Mouse (Mus musculus) olfactory bulb, adult 2 months (tissue): ENCODE measurements at regions not wholly inside any gene's neighbourhood (a gene's known extent, or its start where the extent isn't known, plus 50 kb on each side); places are given as distances from the start of the nearest gene placed in this dataset.

Experiments used
- H3K27ac ChIP-seq: fragments of 200-500 bp; 2 replicates; pipeline ENCODE4 v1.5.1; 2012; ENCODE audit warnings: low read depth, low read length; ENCODE audit not compliant: insufficient read depth
- H3K4me1 ChIP-seq: fragments of 200-500 bp; 2 replicates; pipeline ENCODE4 v1.6.1; 2012; ENCODE audit warnings: low read length; ENCODE audit not compliant: control insufficient read depth, insufficient read depth
- H3K4me3 ChIP-seq: fragments of 200-500 bp; 2 replicates; pipeline ENCODE4 v1.5.1; 2012; ENCODE audit warnings: mild to moderate bottlenecking, low read depth, low read length, moderate library complexity; ENCODE audit not compliant: insufficient read depth
- CTCF ChIP-seq: fragments of 200-500 bp; IDR thresholded peaks from 2 replicates; pipeline ENCODE4 v1.5.1; 2012; ENCODE audit warnings: low read depth, mild to moderate bottlenecking, low read length, moderate library complexity; ENCODE audit not compliant: insufficient read depth
- POLR2A ChIP-seq: fragments of 200-500 bp; IDR thresholded peaks from 2 replicates; pipeline ENCODE4 v1.6.1; 2012; ENCODE audit warnings: mild to moderate bottlenecking, low read depth, low read length, moderate library complexity; ENCODE audit not compliant: insufficient read depth
- WGBS: fragments of 180-500 bp; shearing (Covaris S2); methylation state at CpG from one replicate; pipeline ENCODE4 v1.1.7; 2018; 5-methylcytosine and 5-hydroxymethylcytosine counted together

DNA sequence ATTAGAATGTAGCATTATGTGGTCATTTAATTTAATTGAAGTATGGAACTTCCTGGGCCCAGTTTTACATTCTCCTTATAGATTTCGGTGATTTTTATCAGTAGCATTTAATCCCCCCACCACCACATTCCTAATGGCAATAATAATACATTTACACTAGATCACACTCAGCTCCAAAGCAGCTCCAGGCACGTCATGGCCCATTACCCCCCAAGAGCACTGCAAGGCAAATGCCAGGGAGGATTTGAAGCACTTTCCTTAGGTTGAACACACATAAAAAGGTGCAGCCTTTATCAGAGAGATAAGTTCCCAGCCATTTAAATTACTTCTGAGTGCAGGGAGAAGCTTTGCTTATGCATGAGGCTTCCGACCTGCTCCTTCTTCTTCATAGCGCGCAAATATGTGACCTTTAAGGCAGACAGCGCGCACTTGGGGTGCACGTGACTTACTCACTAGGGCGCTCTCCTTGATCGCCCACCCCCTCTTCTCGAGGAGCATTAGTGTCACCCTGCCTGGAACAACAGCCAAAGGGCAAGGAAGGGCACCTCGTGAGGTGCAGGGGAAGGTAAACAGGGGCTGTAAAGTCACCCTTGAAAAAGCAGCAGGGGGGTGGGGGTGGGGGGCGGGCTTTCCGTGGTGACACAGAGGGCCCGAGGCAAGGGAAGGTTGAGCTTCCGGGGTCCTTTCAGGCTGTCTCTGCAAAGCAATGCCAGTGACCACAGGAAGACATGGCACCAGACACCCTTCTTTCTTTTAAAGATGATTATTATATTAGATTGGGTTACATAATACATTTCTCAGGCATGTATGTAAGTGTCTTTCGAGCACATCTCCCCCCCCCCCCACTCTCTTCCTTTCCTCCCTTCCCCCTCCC lies 160.8 kb upstream of the Spats2l start:
- Histone ChIP-seq H3K4me3 (peak overlapping the region; percentile 40), H3K27ac (no peak overlapping the region), H3K4me1 (peaks cover 6% of the 10 kb centered on the region)
- TF ChIP-seq POLR2A (no peak), CTCF (no peak)
- 33% methylated on average over 17 of the region's 17 CpGs for WGBS

DNA sequence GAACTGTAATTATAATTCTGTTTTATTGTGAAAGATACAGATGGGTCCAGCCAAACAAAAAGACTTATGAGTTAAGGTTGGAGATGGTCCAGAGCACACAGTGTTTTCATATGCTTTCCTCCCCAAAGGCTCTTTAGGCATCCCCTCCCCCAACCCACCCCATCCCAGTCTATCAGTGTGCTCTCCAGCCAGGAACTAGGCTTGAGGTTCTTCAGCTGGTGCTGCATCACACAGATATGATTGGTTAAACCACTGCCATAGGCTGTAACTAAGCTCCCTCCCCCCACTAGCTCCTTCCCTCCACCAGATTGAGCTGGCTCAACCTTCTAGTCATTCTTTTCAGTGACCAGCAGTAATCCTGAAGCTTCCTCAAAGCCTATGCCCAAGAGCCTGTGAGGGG lies 158.8 kb upstream of the Spats2l start:
- TF ChIP-seq POLR2A (no peak), CTCF (no peak)
- H3K4me1 ChIP-seq, result peaks cover 6% of the 10 kb centered on the region
- no peak overlapping the region for H3K4me3 ChIP-seq
- H3K27ac ChIP-seq, result no peak overlapping the region

DNA sequence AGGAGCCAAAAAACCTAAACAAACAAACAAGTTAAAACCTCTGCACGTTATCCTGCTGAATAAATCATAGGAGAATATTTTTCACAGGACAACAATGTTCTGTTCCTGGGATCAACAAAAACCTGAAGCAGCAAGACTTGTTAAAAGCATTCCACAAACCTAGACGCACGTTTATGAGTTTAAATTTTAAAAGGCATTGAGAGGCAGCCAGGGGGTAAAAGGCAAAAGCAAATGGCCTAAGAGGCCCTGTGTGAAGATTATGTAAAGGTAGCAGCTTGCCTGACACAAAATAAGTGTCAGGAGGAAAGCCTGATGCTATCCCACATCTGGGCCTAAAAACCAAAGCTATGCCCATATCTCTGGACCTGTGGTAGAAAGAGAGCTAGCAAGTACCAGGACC lies 156.6 kb upstream of the Spats2l start:
- peaks cover 6% of the 10 kb centered on the region for H3K4me1 ChIP-seq
- no peak overlapping the region for H3K4me3 ChIP-seq
- WGBS, result 90% methylated on average over 3 of the region's 3 CpGs
- TF ChIP-seq POLR2A, result no peak
- no peak for TF ChIP-seq CTCF
- no peak overlapping the region for H3K27ac ChIP-seq

DNA sequence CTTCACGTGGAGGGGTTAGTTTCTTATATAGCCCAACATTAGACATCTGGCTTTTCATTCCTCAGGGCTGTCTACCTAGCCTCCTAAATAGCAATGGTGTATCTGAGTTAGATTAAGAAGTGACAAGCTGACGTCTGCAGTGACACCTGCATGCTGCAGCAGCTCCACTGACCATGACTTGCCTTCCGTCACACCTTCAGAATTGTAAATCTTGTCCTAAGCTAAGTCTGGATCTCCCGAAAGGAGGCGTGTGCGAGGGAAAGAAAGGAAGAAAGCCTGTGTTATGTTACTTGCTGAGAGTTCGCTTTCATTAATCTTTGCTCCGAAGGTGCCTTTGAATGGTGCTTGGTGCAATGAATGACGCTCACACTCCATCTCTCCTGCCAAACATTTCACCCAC lies 151.4 kb upstream of the Spats2l start:
- no peak for TF ChIP-seq POLR2A
- no peak for TF ChIP-seq CTCF
- Histone ChIP-seq H3K4me1 (no peaks in the 10 kb centered on the region), H3K27ac (no peak overlapping the region), H3K4me3 (no peak overlapping the region)
- WGBS, result 77% methylated on average over 9 of the region's 9 CpGs

DNA sequence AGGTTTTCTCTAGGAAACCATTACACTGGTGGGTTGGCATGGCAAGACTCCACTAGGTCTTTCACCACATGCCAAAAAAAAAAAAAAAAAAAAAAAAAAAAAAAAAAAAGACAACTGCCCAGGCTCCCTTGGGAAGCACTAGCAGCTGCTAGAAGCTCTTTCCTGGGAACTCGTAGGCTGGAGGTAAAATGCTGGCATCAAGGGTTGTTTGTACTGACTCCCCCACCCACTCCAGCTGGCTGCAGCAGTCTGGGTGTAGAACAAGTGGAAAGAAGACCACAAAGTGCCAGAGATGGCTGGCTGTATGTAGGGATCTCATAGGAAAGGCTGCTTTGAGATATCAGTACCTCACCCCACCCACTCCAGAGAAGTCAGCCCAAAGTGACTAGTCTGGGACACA lies 140.0 kb upstream of the Spats2l start:
- 12% methylated on average over 1 of the region's 1 CpGs for WGBS
- H3K27ac ChIP-seq, result no peak overlapping the region
- TF ChIP-seq POLR2A, result no peak
- no peak for TF ChIP-seq CTCF

DNA sequence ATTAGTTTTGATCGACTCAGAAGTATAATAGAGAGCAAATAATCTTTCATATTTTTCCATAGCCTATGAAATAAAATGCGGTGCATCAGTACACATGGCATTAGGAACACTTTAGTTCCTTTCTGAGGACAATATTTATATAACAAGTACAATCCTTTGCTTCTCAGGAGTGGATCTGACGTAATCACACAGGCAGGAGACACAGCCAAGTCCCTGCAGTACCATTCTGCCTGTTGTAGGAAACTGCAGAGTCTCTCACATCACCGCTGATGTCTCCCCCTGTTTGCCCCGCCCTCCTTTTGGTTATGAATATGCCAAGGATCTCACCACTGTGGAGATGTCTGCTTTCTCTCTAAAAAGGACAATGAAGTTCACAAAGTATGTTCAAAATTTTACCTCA lies 131.8 kb upstream of the Spats2l start:
- Histone ChIP-seq H3K4me1 (no peaks in the 10 kb centered on the region), H3K4me3 (no peak overlapping the region), H3K27ac (no peak overlapping the region)
- no peak for TF ChIP-seq CTCF
- no peak for TF ChIP-seq POLR2A
- 82% methylated on average over 5 of the region's 5 CpGs for WGBS

More for the DNA sequence above, 140.0 kb upstream of the Spats2l start:
- H3K4me3 ChIP-seq, result no peak overlapping the region
- H3K4me1 ChIP-seq, result no peaks in the 10 kb centered on the region; the same call in 1 of the 2 replicates

DNA sequence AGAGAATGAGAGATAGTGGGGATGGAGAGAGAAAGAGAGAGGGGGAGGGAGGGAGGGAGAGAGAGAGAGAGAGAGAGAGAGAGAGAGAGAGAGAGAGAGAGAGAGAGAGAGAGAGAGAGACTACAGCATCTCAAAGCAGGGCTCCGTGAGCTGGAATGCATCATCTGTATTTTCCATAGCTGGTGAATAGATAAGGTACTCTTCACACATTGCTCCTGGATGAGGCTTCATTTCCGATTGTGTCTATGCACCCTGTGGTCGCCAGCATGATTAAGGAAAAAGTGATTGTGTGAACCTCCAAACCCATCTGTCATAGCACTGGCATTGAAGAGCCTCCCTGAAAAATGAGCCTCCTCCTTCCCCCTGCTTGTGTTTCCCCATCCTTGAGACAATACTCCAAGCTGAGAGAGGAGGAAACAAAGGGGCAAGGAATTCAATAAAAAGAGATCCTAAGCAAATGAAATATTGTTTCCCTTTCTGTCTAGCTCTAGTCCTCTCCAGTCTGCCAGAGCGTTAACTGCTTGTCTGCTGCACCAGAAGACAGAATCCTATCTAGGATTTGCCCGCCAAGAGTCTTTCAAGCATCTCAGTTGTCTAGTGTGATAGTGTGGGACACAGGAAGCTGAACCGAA lies 130.4 kb upstream of the Spats2l start:
- H3K27ac ChIP-seq, result no peak overlapping the region
- TF ChIP-seq CTCF (no peak), POLR2A (no peak)
- H3K4me1 ChIP-seq, result no peaks in the 10 kb centered on the region
- 66% methylated on average over 6 of the region's 6 CpGs for WGBS
- H3K4me3 ChIP-seq, result no peak overlapping the region

DNA sequence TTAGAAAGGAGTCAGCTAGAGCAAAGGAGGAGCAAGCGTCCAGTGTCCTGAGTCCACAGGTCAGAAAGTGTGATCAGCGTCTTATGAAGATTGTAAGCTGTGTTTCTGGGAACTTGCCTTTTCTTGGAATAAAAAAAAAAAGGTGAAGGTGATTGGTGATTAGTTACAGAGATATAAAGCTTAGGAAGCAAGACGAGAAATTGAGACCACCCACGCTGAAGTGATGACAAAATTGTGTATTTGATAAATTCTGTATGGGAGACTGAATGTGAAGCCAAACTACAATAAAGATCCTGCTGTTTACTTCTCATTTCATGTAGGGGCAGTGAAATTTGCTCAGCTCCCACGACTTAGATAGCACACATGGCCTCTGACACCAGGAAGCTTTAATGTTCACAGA lies 109.0 kb upstream of the Spats2l start:
- TF ChIP-seq POLR2A (no peak), CTCF (no peak)
- no peaks in the 10 kb centered on the region for H3K4me1 ChIP-seq
- no peak overlapping the region for H3K4me3 ChIP-seq
- H3K27ac ChIP-seq, result no peak overlapping the region
- WGBS, result 72% methylated on average over 5 of the region's 5 CpGs

DNA sequence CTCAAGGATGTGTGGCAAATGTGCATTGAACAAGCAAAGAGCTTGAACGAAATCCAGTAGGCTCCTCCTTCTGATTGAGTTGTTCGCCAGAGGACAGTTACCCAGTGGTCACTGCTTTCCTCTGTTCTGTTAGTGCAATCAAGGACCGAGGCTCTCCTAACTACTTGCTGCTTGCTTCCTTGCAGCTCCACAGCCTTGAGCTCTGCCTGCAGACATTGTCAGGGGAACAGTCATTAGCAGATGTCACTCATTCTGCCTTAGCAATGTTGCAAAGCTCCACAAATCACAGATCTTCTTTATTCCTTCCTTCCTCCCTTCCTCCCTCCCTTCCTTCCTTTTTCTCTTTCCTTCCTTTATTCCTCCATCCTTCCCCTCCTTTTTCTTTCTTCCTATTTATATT lies 108.2 kb upstream of the Spats2l start:
- 66% methylated on average over 3 of the region's 3 CpGs for WGBS
- TF ChIP-seq POLR2A (no peak), CTCF (no peak)
- no peak overlapping the region for H3K27ac ChIP-seq
- H3K4me1 ChIP-seq, result no peaks in the 10 kb centered on the region
- H3K4me3 ChIP-seq, result no peak overlapping the region
